Mouse (Mus musculus) lung, embryonic 14.5 days (tissue): ENCODE measurements around the gene Cfap54. TPM values are rescaled to one million over a fixed set of nuclear protein-coding genes. Genes with fewer than 3 reads are reported as not detected.

Experiments
- ATAC-seq: fragments of 200-750 bp; cut with Nextera tagmentation; 2 replicates; pipeline ENCODE4 v1.8.0; 2017; ENCODE audit warnings: mild to moderate bottlenecking, moderate TSS enrichment, moderate library complexity; ENCODE audit not compliant: insufficient read depth
- DNase-seq: peaks from one replicate; pipeline ENCODE4 v3.0.0-alpha.2; 2015
- H3K27ac ChIP-seq: fragments of 300-500 bp; sonication (generic); 2 replicates; pipeline ENCODE4 v1.5.1; 2014; ENCODE audit warnings: low read depth, mild to moderate bottlenecking, moderate library complexity
- H3K27me3 ChIP-seq: fragments of 300-500 bp; sonication (generic); 2 replicates; pipeline ENCODE4 v1.6.1; 2014; ENCODE audit warnings: low read length, control low read depth; ENCODE audit not compliant: insufficient read depth
- H3K36me3 ChIP-seq: fragments of 300-500 bp; sonication (generic); 2 replicates; pipeline ENCODE4 v1.6.1; 2014; ENCODE audit warnings: control low read depth; ENCODE audit not compliant: insufficient read depth
- H3K4me1 ChIP-seq: fragments of 300-500 bp; sonication (generic); 2 replicates; pipeline ENCODE4 v1.6.1; 2014; ENCODE audit warnings: antibody characterized with exemption, control low read depth; ENCODE audit not compliant: insufficient read depth
- H3K4me2 ChIP-seq: fragments of 300-500 bp; sonication (generic); 2 replicates; pipeline ENCODE4 v1.6.1; 2014; ENCODE audit warnings: mild to moderate bottlenecking
- H3K4me3 ChIP-seq: fragments of 300-500 bp; sonication (generic); 2 replicates; pipeline ENCODE4 v1.5.1; 2014; ENCODE audit warnings: low read depth, low read length
- H3K9ac ChIP-seq: fragments of 300-500 bp; sonication (generic); 2 replicates; pipeline ENCODE4 v1.6.1; 2014
- H3K9me3 ChIP-seq: fragments of 300-500 bp; sonication (generic); 2 replicates; pipeline ENCODE4 v1.6.1; 2016; ENCODE audit warnings: low read depth, low read length, control low read depth
- CTCF ChIP-seq: IDR thresholded peaks from 2 replicates; pipeline ENCODE4 v1.5.1; 2016; ENCODE audit warnings: antibody characterized with exemption, low read depth
- WGBS: fragments of 180-500 bp; shearing (Covaris S2); extraction: QIAGEN DNeasy Blood & Tissue Kit; methylation state at CpG from one replicate; pipeline ENCODE4 v1.1.7; 2014; 5-methylcytosine and 5-hydroxymethylcytosine counted together
- polyA plus RNA-seq: library from polyadenylated mRNA; unstranded; fragments of >200 nt; fragmentation: Nextera tagmentation; extraction: Ambion mirVana; gene quantifications from 2 replicates; pipeline ENCODE4 v1.2.1, GENCODE M21; 2014

Gene Cfap54
- polyA plus RNA-seq, 1 experiment from 2014 or later: 0.70 TPM

- no peak for ATAC-seq
- 94% methylated on average over 1 of the region's 1 CpGs for WGBS
- no peak for DNase-seq
- H3K9ac ChIP-seq: no peak overlapping the region
- H3K36me3 ChIP-seq: no peaks in the 10 kb centered on the region
- TF ChIP-seq CTCF: no peak
- no peak overlapping the region for H3K4me2 ChIP-seq
- no peak overlapping the region for H3K27ac ChIP-seq
- H3K4me1 ChIP-seq: no peaks in the 10 kb centered on the region
- H3K9me3 ChIP-seq: no peaks in the 10 kb centered on the region
- no peak overlapping the region for H3K4me3 ChIP-seq
- H3K27me3 ChIP-seq: no peaks in the 10 kb centered on the region
Measured at GRCm38 (mm10) chr10:92918551-92918950, 162.9 kb downstream of the Cfap54 start.

GRCm38 (mm10) chr10:92907246-92907645 lies 174.2 kb downstream of the Cfap54 start:
- ATAC-seq (no peak), DNase-seq (no peak)
- WGBS: 57% methylated on average over 6 of the region's 6 CpGs
- Histone ChIP-seq H3K27ac (no peak overlapping the region), H3K9ac (no peak overlapping the region), H3K4me3 (no peak overlapping the region), H3K4me1 (no peaks in the 10 kb centered on the region), H3K27me3 (no peaks in the 10 kb centered on the region), H3K9me3 (no peaks in the 10 kb centered on the region), H3K36me3 (no peaks in the 10 kb centered on the region), H3K4me2 (no peak overlapping the region)
- TF ChIP-seq CTCF: no peak

- TF ChIP-seq CTCF: no peak
- no peaks in the 10 kb centered on the region for H3K4me1 ChIP-seq
- no peak for ATAC-seq
Measured at GRCm38 (mm10) chr10:92888466-92888865, 193.0 kb downstream of the Cfap54 start.

GRCm38 (mm10) chr10:92878000-92878399 lies 203.4 kb downstream of the Cfap54 start:
- TF ChIP-seq CTCF: no peak
- Histone ChIP-seq H3K27me3 (no peaks in the 10 kb centered on the region), H3K27ac (no peak overlapping the region), H3K4me1 (no peaks in the 10 kb centered on the region), H3K9me3 (no peaks in the 10 kb centered on the region), H3K36me3 (no peaks in the 10 kb centered on the region), H3K4me3 (no peak overlapping the region), H3K9ac (no peak overlapping the region), H3K4me2 (no peak overlapping the region)
- 80% methylated on average over 3 of the region's 3 CpGs for WGBS
- ATAC-seq (no peak), DNase-seq (no peak)

More at GRCm38 (mm10) chr10:92888466-92888865, 193.0 kb downstream of the Cfap54 start:
- Histone ChIP-seq H3K9me3 (no peaks in the 10 kb centered on the region), H3K36me3 (no peaks in the 10 kb centered on the region), H3K4me2 (no peak overlapping the region), H3K27ac (no peak overlapping the region), H3K9ac (no peak overlapping the region), H3K4me3 (no peak overlapping the region), H3K27me3 (no peaks in the 10 kb centered on the region)
- no peak for DNase-seq
- WGBS: 74% methylated on average over 6 of the region's 6 CpGs

GRCm38 (mm10) chr10:92840980-92841379 lies 240.4 kb downstream of the Cfap54 start:
- no peak overlapping the region for H3K4me2 ChIP-seq
- no peak overlapping the region for H3K27ac ChIP-seq
- ATAC-seq: no peak
- no peaks in the 10 kb centered on the region for H3K27me3 ChIP-seq
- H3K4me1 ChIP-seq: no peaks in the 10 kb centered on the region
- 85% methylated on average over 9 of the region's 9 CpGs for WGBS
- DNase-seq: no peak
- no peak overlapping the region for H3K4me3 ChIP-seq
- no peaks in the 10 kb centered on the region for H3K9me3 ChIP-seq
- H3K9ac ChIP-seq: no peak overlapping the region
- TF ChIP-seq CTCF: no peak
- no peaks in the 10 kb centered on the region for H3K36me3 ChIP-seq

GRCm38 (mm10) chr10:92837572-92837971 lies 243.8 kb downstream of the Cfap54 start:
- no peaks in the 10 kb centered on the region for H3K27me3 ChIP-seq
- 78% methylated on average over 5 of the region's 5 CpGs for WGBS
- no peaks in the 10 kb centered on the region for H3K4me1 ChIP-seq
- H3K4me3 ChIP-seq: no peak overlapping the region
- TF ChIP-seq CTCF: no peak
- H3K9me3 ChIP-seq: no peaks in the 10 kb centered on the region
- no peaks in the 10 kb centered on the region for H3K36me3 ChIP-seq
- H3K9ac ChIP-seq: no peak overlapping the region
- H3K4me2 ChIP-seq: no peak overlapping the region
- ATAC-seq (no peak), DNase-seq (no peak)
- no peak overlapping the region for H3K27ac ChIP-seq

GRCm38 (mm10) chr10:92837045-92837444 lies 244.4 kb downstream of the Cfap54 start:
- ATAC-seq: no peak
- TF ChIP-seq CTCF: no peak
- Histone ChIP-seq H3K4me1 (no peaks in the 10 kb centered on the region), H3K27me3 (no peaks in the 10 kb centered on the region), H3K4me3 (no peak overlapping the region), H3K9me3 (no peaks in the 10 kb centered on the region), H3K27ac (no peak overlapping the region), H3K36me3 (no peaks in the 10 kb centered on the region), H3K9ac (no peak overlapping the region), H3K4me2 (no peak overlapping the region)
- no peak for DNase-seq
- 72% methylated on average over 2 of the region's 2 CpGs for WGBS

- no peaks in the 10 kb centered on the region for H3K4me1 ChIP-seq
- no peak for TF ChIP-seq CTCF
Measured at GRCm38 (mm10) chr10:92821499-92821898, 259.9 kb downstream of the Cfap54 start.

More at GRCm38 (mm10) chr10:92821499-92821898, 259.9 kb downstream of the Cfap54 start:
- DNase-seq (peak; percentile 12), ATAC-seq (no peak)
- Histone ChIP-seq H3K36me3 (no peaks in the 10 kb centered on the region), H3K4me2 (no peak overlapping the region), H3K9me3 (no peaks in the 10 kb centered on the region), H3K27ac (no peak overlapping the region), H3K9ac (no peak overlapping the region), H3K27me3 (no peaks in the 10 kb centered on the region), H3K4me3 (no peak overlapping the region)
- WGBS: 66% methylated on average over 4 of the region's 4 CpGs
